Mouse (Mus musculus) cerebellum, adult 2 months (tissue): ENCODE data around the gene Nat9. TPM values are rescaled to one million over a fixed set of nuclear protein-coding genes. Genes with fewer than 3 reads are reported as not detected.

Source experiments
- DNase-seq, 2 experiments: peaks; one replicate each; pipeline ENCODE4 v3.0.0; 2021
- H3K27ac ChIP-seq: fragments of 200-500 bp; 2 replicates; pipeline ENCODE4 v1.5.1; 2012; ENCODE audit warnings: low read length, control low read depth, inconsistent platforms; ENCODE audit not compliant: insufficient read depth
- H3K27me3 ChIP-seq: fragments of 200-500 bp; 2 replicates; pipeline ENCODE4 v1.6.1; 2012; ENCODE audit warnings: inconsistent platforms, mild to moderate bottlenecking, low read length, moderate library complexity; ENCODE audit not compliant: control insufficient read depth, insufficient read depth
- H3K4me1 ChIP-seq: fragments of 200-500 bp; 2 replicates; pipeline ENCODE4 v1.6.1; 2011; ENCODE audit warnings: low read length; ENCODE audit not compliant: control insufficient read depth, insufficient read depth
- H3K4me3 ChIP-seq: fragments of 200-500 bp; replicated peaks from 2 replicates; pipeline ENCODE3; 2011; ENCODE audit warnings: mild to moderate bottlenecking, low read depth, low read length, control low read depth; ENCODE audit not compliant: insufficient read depth
- CTCF ChIP-seq: fragments of 200-500 bp; IDR thresholded peaks from 2 replicates; pipeline ENCODE4 v1.5.1; 2011; ENCODE audit warnings: low read depth, mild to moderate bottlenecking, control low read depth, low read length, moderate library complexity, borderline replicate concordance; ENCODE audit not compliant: insufficient read depth
- POLR2A ChIP-seq: fragments of 200-500 bp; IDR thresholded peaks from 2 replicates; pipeline ENCODE4 v1.6.1; 2011; ENCODE audit warnings: low read length, control low read depth, borderline replicate concordance; ENCODE audit not compliant: insufficient read depth
- WGBS: fragments of 180-500 bp; shearing (Covaris S2); methylation state at CpG from one replicate; pipeline ENCODE4 v1.1.7; 2018; 5-methylcytosine and 5-hydroxymethylcytosine counted together
- polyA plus RNA-seq: library from polyadenylated mRNA; depleted of rRNA; stranded (reverse); fragments of >200 nt; gene quantifications from 2 replicates; pipeline ENCODE4 v1.2.3, GENCODE M21; 2012; rRNA removed

The Nat9 gene
- polyA plus RNA-seq, 1 experiment = 37.5 TPM

- Histone ChIP-seq H3K4me3 (no peak within 1 kb of the TSS), H3K27me3 (no peaks in the 10 kb centered on the region), H3K27ac (no peak within 1 kb of the TSS), H3K4me1 (no peaks in the 10 kb centered on the region)
- no peak for TF ChIP-seq CTCF
- no peak for TF ChIP-seq POLR2A
- 90% methylated on average over 8 of the region's 8 CpGs for WGBS
- no peak for DNase-seq
These were observed 53.9 kb downstream of the Nat9 start, which contains the start of gene Cd300lf for GRCm38 (mm10) chr11:115133800-115134199. Gene Cd300lf (minus strand): TSS chr11:115133992.

Other genes starting within 250 kb of the Nat9 start
- gene Cd300c, start 218.7 kb downstream of the Nat9 start, polyA plus RNA-seq = 0.18 TPM in 1 of 2 replicates, not detected in the other
- 0.11 and 0.13 TPM in 2 replicates for gene Cd300ld, start 197.9 kb downstream of the Nat9 start, polyA plus RNA-seq
- gene Cd300c2, start 186.0 kb downstream of the Nat9 start, polyA plus RNA-seq = 2.3 and 3.2 TPM in 2 replicates
- gene Cd300ld2, start 171.7 kb downstream of the Nat9 start, polyA plus RNA-seq = not detected in 2 replicates
- 0.49 and 0.59 TPM in 2 replicates for gene Cd300ld4, start 160.8 kb downstream of the Nat9 start, polyA plus RNA-seq
- gene Cd300ld5, start 150.1 kb downstream of the Nat9 start, polyA plus RNA-seq = 0.44 and 0.84 TPM in 2 replicates
- gene Cd300ld3, start 139.4 kb downstream of the Nat9 start, polyA plus RNA-seq = 1.7 TPM in 2 replicates
- gene Cd300e, start 125.7 kb downstream of the Nat9 start, polyA plus RNA-seq = 0.11 and 0.24 TPM in 2 replicates
- gene Rab37, start 96.4 kb downstream of the Nat9 start, polyA plus RNA-seq = 40.2 and 44.4 TPM in 2 replicates
- gene Cd300lf, start 53.9 kb downstream of the Nat9 start, polyA plus RNA-seq = 0.57 and 0.72 TPM in 2 replicates
- 87.2 and 87.9 TPM in 2 replicates for gene Slc9a3r1, start 24.5 kb downstream of the Nat9 start, polyA plus RNA-seq
- gene Tmem104, start 372 bp downstream of the Nat9 start, polyA plus RNA-seq = 12.5 and 13.3 TPM in 2 replicates
- gene Grin2c, start 79.4 kb upstream of the Nat9 start, polyA plus RNA-seq = 249 and 283 TPM in 2 replicates
- gene Fdxr, start 89.2 kb upstream of the Nat9 start, polyA plus RNA-seq = 53.5 and 56.8 TPM in 2 replicates
- 57.3 and 63.7 TPM in 2 replicates for gene Fads6, start 109.8 kb upstream of the Nat9 start, polyA plus RNA-seq
- 0.65 and 0.97 TPM in 2 replicates for gene Otop2, start 119.3 kb upstream of the Nat9 start, polyA plus RNA-seq
- 1.4 TPM in 2 replicates for gene Ush1g, start 134.2 kb upstream of the Nat9 start, polyA plus RNA-seq
- 0.11 and 0.13 TPM in 2 replicates for gene Otop3, start 146.9 kb upstream of the Nat9 start, polyA plus RNA-seq
- 105 and 106 TPM in 2 replicates for gene Hid1, start 179.9 kb upstream of the Nat9 start, polyA plus RNA-seq
- gene Cdr2l, start 194.1 kb upstream of the Nat9 start, polyA plus RNA-seq = 53.7 and 54.3 TPM in 2 replicates
- gene Mrpl58, start 215.9 kb upstream of the Nat9 start, polyA plus RNA-seq = 157 and 164 TPM in 2 replicates
- gene Atp5h, start 232.1 kb upstream of the Nat9 start, polyA plus RNA-seq = 899 and 972 TPM in 2 replicates
- gene Kctd2, start 232.3 kb upstream of the Nat9 start, polyA plus RNA-seq = 93.6 and 98.0 TPM in 2 replicates